In the genomic region with DNA sequence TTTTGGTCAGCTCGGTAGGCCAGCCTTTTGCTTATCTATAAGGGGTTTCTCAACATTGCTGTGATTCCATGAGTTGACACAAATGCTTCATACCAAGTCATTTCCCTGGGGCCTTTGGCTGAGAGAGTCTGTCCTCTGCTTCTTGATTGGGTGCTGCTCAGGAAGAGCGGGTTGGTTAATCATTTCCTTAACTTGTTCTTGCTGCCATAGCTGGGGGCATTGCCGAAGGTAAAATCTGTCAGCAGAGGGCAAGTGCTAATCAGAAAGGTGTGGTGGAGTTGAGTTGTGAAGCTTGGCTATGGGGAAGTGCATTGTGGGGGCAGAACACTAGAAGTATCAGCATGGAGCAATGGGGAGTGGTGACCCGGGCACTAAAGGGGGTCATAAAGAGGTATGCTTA, we compare ENCODE assay signal across 22 mouse cellular contexts.
DNase-seq lines count a peak whose midpoint lies in the region; ATAC-seq lines count a peak whose summit lies in the region.
"Had no signal": no experiment of that assay in that cellular context is flagged by ENCODE, and none has a peak within 500 bp of the region (broad histone marks: within the 10 kb centered on the region; RNA-seq: fewer than 3 reads in every experiment).

No protein-coding gene starts in this region.

- H3K4me3 ChIP-seq in lung, embryonic 15.5 days: no peak overlapping the region
- H3K4me3 ChIP-seq in intestine, embryonic 16.5 days (ENCODE audit: low read length): no peak overlapping the region
- H3K4me3 ChIP-seq in stomach, embryonic 15.5 days (replicated peaks): no peak overlapping the region
- H3K4me3 ChIP-seq in forebrain, embryonic 15.5 days: no peak overlapping the region
- H3K4me3 ChIP-seq: embryonic facial prominence, embryonic 13.5 days; hindbrain, embryonic 15.5 days; myocyte; neural tube, embryonic 15.5 days had no signal

- ATAC-seq in lung, embryonic 15.5 days (ENCODE audit: borderline replicate concordance, extremely low read depth, low FRiP score, low TSS enrichment): peak; percentile 49; the same call in 1 of the 2 replicates
- ATAC-seq in intestine, embryonic 16.5 days: peak; percentile 97
- peak; percentile 86 for ATAC-seq in stomach, embryonic 15.5 days (ENCODE audit: insufficient read depth, low FRiP score, low read depth)
- no peak for ATAC-seq in forebrain, embryonic 15.5 days (replicated peaks)

- no peak overlapping the region for H3K27ac ChIP-seq in lung, embryonic 15.5 days
- peak overlapping the region; percentile 70 for H3K27ac ChIP-seq in intestine, embryonic 16.5 days (ENCODE audit: low read length)
- H3K27ac ChIP-seq in stomach, embryonic 15.5 days: no peak overlapping the region; the same call in 1 of the 2 replicates
- no peak overlapping the region for H3K27ac ChIP-seq in forebrain, embryonic 15.5 days (replicated peaks)
- H3K27ac ChIP-seq: embryonic facial prominence, embryonic 13.5 days; hindbrain, embryonic 15.5 days; macrophage; neural tube, embryonic 15.5 days had no signal

- no peak overlapping the region for H3K4me2 ChIP-seq in lung, embryonic 15.5 days
- H3K4me2 ChIP-seq in intestine, embryonic 16.5 days (ENCODE audit: low read depth, low read length): no peak overlapping the region
- H3K4me2 ChIP-seq in stomach, embryonic 15.5 days: no peak overlapping the region
- H3K4me2 ChIP-seq in forebrain, embryonic 15.5 days (replicated peaks): no peak overlapping the region
- H3K4me2 ChIP-seq: embryonic facial prominence, embryonic 13.5 days; heart, embryonic 11.5 days; hindbrain, embryonic 15.5 days; liver, embryonic 11.5 days; neural tube, embryonic 15.5 days had no signal

- H3K4me1 ChIP-seq in lung, embryonic 15.5 days: no peaks in the 10 kb centered on the region
- H3K4me1 ChIP-seq in intestine, embryonic 16.5 days (ENCODE audit: control insufficient read depth, insufficient read depth, low read length): no peaks in the 10 kb centered on the region
- H3K4me1 ChIP-seq in stomach, embryonic 15.5 days: no peaks in the 10 kb centered on the region
- H3K4me1 ChIP-seq in forebrain, embryonic 15.5 days: no peaks in the 10 kb centered on the region
- H3K4me1 ChIP-seq: hindbrain, embryonic 15.5 days; neural tube, embryonic 15.5 days had no signal

- no peaks in the 10 kb centered on the region for H3K36me3 ChIP-seq in lung, embryonic 15.5 days
- H3K36me3 ChIP-seq in intestine, embryonic 16.5 days (ENCODE audit: control insufficient read depth, insufficient read depth, low read length): no peaks in the 10 kb centered on the region
- no peaks in the 10 kb centered on the region for H3K36me3 ChIP-seq in stomach, embryonic 15.5 days
- H3K36me3 ChIP-seq in forebrain, embryonic 15.5 days: no peaks in the 10 kb centered on the region
- H3K36me3 ChIP-seq: embryonic facial prominence, embryonic 13.5 days; hindbrain, embryonic 15.5 days; neural tube, embryonic 15.5 days had no signal

- no peaks in the 10 kb centered on the region for H3K27me3 ChIP-seq in lung, embryonic 15.5 days
- no peaks in the 10 kb centered on the region for H3K27me3 ChIP-seq in intestine, embryonic 16.5 days (replicated peaks; ENCODE audit: control insufficient read depth, insufficient read depth, low read length)
- H3K27me3 ChIP-seq in stomach, embryonic 15.5 days (replicated peaks): no peaks in the 10 kb centered on the region
- no peaks in the 10 kb centered on the region for H3K27me3 ChIP-seq in forebrain, embryonic 15.5 days
- H3K27me3 ChIP-seq: embryonic facial prominence, embryonic 13.5 days; hindbrain, embryonic 15.5 days had no signal

- DNase-seq in lung, postnatal 10 days: no peak
- DNase-seq in kidney, postnatal 25 days: peak; percentile 37 to 66
- DNase-seq in thymus, postnatal 4 days: no peak
- DNase-seq in gastrocnemius, adult 18-20 months (ENCODE audit: low spot score): no peak
- DNase-seq: cerebellum, adult 8-10 months; gastrocnemius, postnatal 14 days; layer of hippocampus, postnatal 36 days; midbrain, embryonic 14.5 days; retina, postnatal 1 day; right cerebral cortex, postnatal 4 days; thymus, adult 2 months had no signal

- H3K9me3 ChIP-seq in lung, embryonic 15.5 days: no peaks in the 10 kb centered on the region
- no peaks in the 10 kb centered on the region for H3K9me3 ChIP-seq in intestine, embryonic 16.5 days (ENCODE audit: control insufficient read depth, low read length)
- no peaks in the 10 kb centered on the region for H3K9me3 ChIP-seq in stomach, embryonic 15.5 days
- no peaks in the 10 kb centered on the region for H3K9me3 ChIP-seq in forebrain, embryonic 15.5 days
- H3K9me3 ChIP-seq: embryonic facial prominence, embryonic 13.5 days; hindbrain, embryonic 15.5 days; neural tube, embryonic 15.5 days had no signal

- H3K9ac ChIP-seq in lung, embryonic 15.5 days: no peak overlapping the region
- no peak overlapping the region for H3K9ac ChIP-seq in intestine, embryonic 16.5 days (ENCODE audit: low read depth, low read length)
- H3K9ac ChIP-seq in stomach, embryonic 15.5 days: no peak overlapping the region
- H3K9ac ChIP-seq in forebrain, embryonic 15.5 days (replicated peaks): no peak overlapping the region
- H3K9ac ChIP-seq: embryonic facial prominence, embryonic 13.5 days; hindbrain, embryonic 15.5 days; neural tube, embryonic 15.5 days had no signal

- WGBS in lung, embryonic 15.5 days: 44% methylated on average over 4 of the region's 4 CpGs
- WGBS in intestine, embryonic 16.5 days: 56% methylated on average over 4 of the region's 4 CpGs
- 59% methylated on average over 4 of the region's 4 CpGs for WGBS in stomach, embryonic 15.5 days
- 90% methylated on average over 4 of the region's 4 CpGs for WGBS in forebrain, embryonic 15.5 days

Comparison
In these comparisons a context has a peak if more than half of its experiments do, and no peak if none do; other contexts are left out.
1. DNase-seq: peak in kidney, postnatal 25 days (2 of 2); none in lung, postnatal 10 days (single experiment), thymus, postnatal 4 days (single experiment) and gastrocnemius, adult 18-20 months (single experiment).